Mouse (Mus musculus) stomach, embryonic 15.5 days (tissue): ENCODE data around the gene Plce1. TPM values are rescaled to one million over a fixed set of nuclear protein-coding genes. Genes with fewer than 3 reads are reported as not detected.

Experiments used
- ATAC-seq: fragments of 200-750 bp; cut with Nextera tagmentation; 2 replicates; pipeline ENCODE4 v1.8.0; 2017; ENCODE audit warnings: low read depth, moderate number of reproducible peaks, moderate TSS enrichment; ENCODE audit not compliant: insufficient read depth, low FRiP score
- H3K27ac ChIP-seq: fragments of 300-500 bp; sonication (generic); 2 replicates; pipeline ENCODE4 v1.5.1; 2015; ENCODE audit warnings: mild to moderate bottlenecking, inconsistent platforms
- H3K27me3 ChIP-seq: fragments of 300-500 bp; sonication (generic); replicated peaks from 2 replicates; pipeline ENCODE4 v1.6.1; 2015; ENCODE audit warnings: inconsistent platforms
- H3K36me3 ChIP-seq: fragments of 300-500 bp; sonication (generic); 2 replicates; pipeline ENCODE4 v1.6.1; 2015; ENCODE audit warnings: inconsistent platforms
- H3K4me1 ChIP-seq: fragments of 300-500 bp; sonication (generic); 2 replicates; pipeline ENCODE4 v1.6.1; 2015; ENCODE audit warnings: inconsistent platforms
- H3K4me2 ChIP-seq: fragments of 300-500 bp; sonication (generic); 2 replicates; pipeline ENCODE4 v1.6.1; 2015; ENCODE audit warnings: mild to moderate bottlenecking, inconsistent platforms
- H3K4me3 ChIP-seq: fragments of 300-500 bp; sonication (generic); replicated peaks from 2 replicates; pipeline ENCODE4 v1.5.1; 2015; ENCODE audit warnings: inconsistent platforms
- H3K9ac ChIP-seq: fragments of 300-500 bp; sonication (generic); 2 replicates; pipeline ENCODE4 v1.6.1; 2015; ENCODE audit warnings: inconsistent platforms
- H3K9me3 ChIP-seq: fragments of 300-500 bp; sonication (generic); 2 replicates; pipeline ENCODE4 v1.6.1; 2016; ENCODE audit warnings: inconsistent platforms
- WGBS: fragments of 180-500 bp; shearing (Covaris S2); methylation state at CpG from one replicate; pipeline ENCODE4 v1.1.7; 2015; 5-methylcytosine and 5-hydroxymethylcytosine counted together
- polyA plus RNA-seq: library from polyadenylated mRNA; unstranded; fragments of >200 nt; fragmentation: Nextera tagmentation; extraction: Ambion mirVana; gene quantifications from 2 replicates; pipeline ENCODE4 v1.2.1, GENCODE M21; 2015

Gene Plce1
- polyA plus RNA-seq, 1 experiment from 2014 or later: 9.3 TPM

DNA sequence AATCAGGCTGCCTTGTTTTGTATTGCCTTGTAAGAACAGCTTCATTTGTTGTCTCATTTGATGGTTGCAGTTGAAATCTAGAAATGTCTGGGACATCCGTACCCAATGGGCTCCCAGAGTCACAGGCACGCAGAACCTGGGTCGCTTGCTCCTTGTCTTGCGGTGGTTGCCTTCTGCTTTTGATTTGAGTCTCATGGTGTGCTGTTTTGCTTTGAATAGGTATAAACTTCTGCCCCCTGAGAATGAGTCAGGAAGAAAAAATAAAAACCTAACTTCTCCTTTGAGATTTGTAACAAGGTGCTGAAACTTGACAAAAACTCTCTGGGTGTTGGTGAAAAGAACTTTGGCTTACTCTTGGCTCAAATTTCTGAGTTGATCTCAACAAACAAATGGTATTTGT, 115.2 kb downstream of the Plce1 start:
- WGBS: 80% methylated on average over 4 of the region's 4 CpGs
- no peak overlapping the region for H3K9ac ChIP-seq
- no peak overlapping the region for H3K4me3 ChIP-seq
- H3K4me2 ChIP-seq: no peak overlapping the region
- ATAC-seq: no peak
- H3K27me3 ChIP-seq: no peaks in the 10 kb centered on the region
- H3K27ac ChIP-seq: peak overlapping the region; percentile 23; the same call in 1 of the 2 replicates
- H3K9me3 ChIP-seq: no peaks in the 10 kb centered on the region
- peaks cover 8% of the 10 kb centered on the region; the same call in 1 of the 2 replicates for H3K4me1 ChIP-seq
- no peaks in the 10 kb centered on the region for H3K36me3 ChIP-seq

DNA sequence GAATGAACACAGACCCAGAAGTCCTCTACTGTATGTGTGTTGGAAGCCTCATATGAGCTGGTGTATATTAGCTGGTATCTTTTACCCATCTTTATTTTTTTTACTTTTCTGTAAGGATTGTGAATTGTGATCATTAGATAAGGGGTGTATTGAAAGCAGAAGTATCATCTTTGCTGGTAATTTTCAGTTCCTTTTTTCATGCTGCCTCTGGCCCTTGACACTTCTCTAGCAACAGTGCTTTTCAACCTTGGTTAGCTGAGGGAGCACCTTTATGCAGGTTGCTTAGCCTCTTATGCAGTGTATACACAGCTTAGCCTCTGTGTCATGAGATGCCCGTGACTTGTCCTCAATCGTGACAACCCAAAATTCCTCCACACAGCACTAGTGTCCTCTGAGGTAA, 116.5 kb downstream of the Plce1 start:
- ATAC-seq: no peak
- H3K4me2 ChIP-seq: no peak overlapping the region
- no peak overlapping the region for H3K4me3 ChIP-seq
- no peak overlapping the region for H3K9ac ChIP-seq
- WGBS: 61% methylated on average over 2 of the region's 2 CpGs
- H3K4me1 ChIP-seq: peaks cover 8% of the 10 kb centered on the region; the same call in 1 of the 2 replicates
- no peaks in the 10 kb centered on the region for H3K9me3 ChIP-seq
- H3K36me3 ChIP-seq: no peaks in the 10 kb centered on the region
- no peak overlapping the region for H3K27ac ChIP-seq
- no peaks in the 10 kb centered on the region for H3K27me3 ChIP-seq

DNA sequence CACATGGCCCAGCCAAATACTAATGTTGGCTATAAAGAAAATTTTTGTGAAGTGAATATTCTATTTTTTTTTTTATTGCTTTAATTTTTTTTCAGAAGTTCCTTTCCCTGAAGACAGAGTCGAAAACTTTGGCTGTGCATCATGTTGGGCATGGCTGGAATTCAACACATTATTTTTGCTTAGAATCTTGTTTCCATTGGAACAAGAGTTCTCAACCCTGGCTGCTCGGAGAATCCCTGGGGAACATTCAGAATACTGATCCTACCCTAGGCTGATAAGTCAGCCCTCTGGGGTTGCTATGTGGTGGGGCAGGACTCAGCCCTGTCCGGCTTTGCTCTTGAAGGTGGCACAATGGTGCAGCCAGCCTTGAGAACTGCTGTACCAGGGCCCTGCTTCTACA, 118.1 kb downstream of the Plce1 start:
- Histone ChIP-seq H3K36me3 (no peaks in the 10 kb centered on the region), H3K9me3 (no peaks in the 10 kb centered on the region), H3K4me2 (no peak overlapping the region), H3K4me3 (no peak overlapping the region), H3K4me1 (peaks cover 4% of the 10 kb centered on the region; the same call in 1 of the 2 replicates), H3K27me3 (no peaks in the 10 kb centered on the region), H3K27ac (no peak overlapping the region), H3K9ac (no peak overlapping the region)
- WGBS: 76% methylated on average over 3 of the region's 3 CpGs
- ATAC-seq: no peak

DNA sequence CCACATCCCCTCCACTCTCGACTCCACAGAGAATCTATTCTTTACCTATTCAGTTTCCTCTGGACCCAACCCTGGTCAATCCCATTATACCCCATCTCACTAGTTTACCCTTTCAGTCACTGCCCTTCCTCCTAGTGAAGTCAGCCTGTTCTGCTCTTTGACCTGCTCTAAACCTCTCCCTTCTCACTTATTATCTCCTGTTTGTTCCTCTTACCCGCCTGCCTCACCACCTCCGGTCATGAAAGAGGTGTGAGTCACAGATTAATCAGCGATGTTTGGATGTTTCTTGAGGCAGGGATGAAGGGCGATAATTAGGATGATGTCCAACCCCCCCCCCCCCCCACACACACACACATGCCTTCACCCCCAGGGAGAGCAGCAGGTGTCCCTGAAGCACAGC, 120.2 kb downstream of the Plce1 start:
- H3K36me3 ChIP-seq: no peaks in the 10 kb centered on the region
- no peak overlapping the region for H3K4me2 ChIP-seq
- H3K27me3 ChIP-seq: no peaks in the 10 kb centered on the region
- H3K27ac ChIP-seq: no peak overlapping the region
- ATAC-seq: no peak
- 0 out of 2 replicates have a peak, but pooled peaks cover 4% of the 10 kb centered on the region for H3K4me1 ChIP-seq
- no peak overlapping the region for H3K9ac ChIP-seq
- H3K9me3 ChIP-seq: no peaks in the 10 kb centered on the region
- no peak overlapping the region for H3K4me3 ChIP-seq
- WGBS: 51% methylated on average over 5 of the region's 5 CpGs

DNA sequence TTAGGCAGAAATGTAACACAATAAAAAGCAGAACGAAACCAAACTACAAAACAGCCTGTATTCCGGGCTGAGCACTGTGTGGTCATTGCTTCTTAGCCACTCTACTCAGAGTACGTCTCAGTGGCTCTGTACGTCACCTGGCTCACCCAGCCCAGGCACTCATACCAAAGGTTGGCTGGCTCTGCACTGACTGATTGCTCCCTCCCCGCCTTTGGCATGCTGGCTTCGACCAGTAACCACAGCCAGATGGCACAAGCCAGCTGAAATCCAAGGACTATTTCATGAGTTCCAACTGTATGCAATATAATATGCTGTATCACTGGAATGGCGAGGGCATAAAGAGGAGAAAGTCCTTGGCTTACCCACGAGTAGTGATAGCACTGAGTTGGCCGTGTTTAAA, 121.9 kb downstream of the Plce1 start:
- no peak; the same call in 1 of the 2 replicates for ATAC-seq
- Histone ChIP-seq H3K27me3 (no peaks in the 10 kb centered on the region), H3K9ac (no peak overlapping the region), H3K36me3 (no peaks in the 10 kb centered on the region), H3K4me1 (0 out of 2 replicates have a peak, but pooled peaks cover 4% of the 10 kb centered on the region), H3K27ac (no peak overlapping the region), H3K4me2 (no peak overlapping the region), H3K4me3 (no peak overlapping the region), H3K9me3 (no peaks in the 10 kb centered on the region)
- 70% methylated on average over 9 of the region's 9 CpGs for WGBS

DNA sequence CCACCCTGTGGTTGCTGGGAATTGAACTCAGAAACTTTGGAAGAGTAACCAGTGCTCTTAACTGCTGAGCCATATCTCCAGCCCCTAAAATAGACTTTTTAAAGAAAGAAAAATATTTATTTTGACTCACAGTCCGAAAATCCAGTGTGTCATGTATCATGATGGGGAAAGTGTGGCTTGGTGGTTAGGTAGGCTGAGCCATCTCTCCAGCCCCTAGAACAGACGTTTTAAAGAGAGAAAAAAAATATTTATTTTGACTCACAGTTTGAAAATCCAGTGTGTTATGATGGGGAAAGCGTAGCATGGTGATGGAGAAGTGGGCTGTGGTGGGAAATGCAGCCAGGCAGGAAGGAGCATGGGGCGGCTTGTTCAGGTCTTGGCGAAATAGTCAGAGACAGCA, 126.3 kb downstream of the Plce1 start:
- no peak for ATAC-seq
- Histone ChIP-seq H3K27ac (no peak overlapping the region), H3K27me3 (no peaks in the 10 kb centered on the region), H3K4me2 (no peak overlapping the region), H3K36me3 (no peaks in the 10 kb centered on the region), H3K4me3 (no peak overlapping the region), H3K9me3 (no peaks in the 10 kb centered on the region), H3K4me1 (no peaks in the 10 kb centered on the region), H3K9ac (no peak overlapping the region)
- whole genome bisulfite sequencing: 80% methylated on average over 5 of the region's 5 CpGs

DNA sequence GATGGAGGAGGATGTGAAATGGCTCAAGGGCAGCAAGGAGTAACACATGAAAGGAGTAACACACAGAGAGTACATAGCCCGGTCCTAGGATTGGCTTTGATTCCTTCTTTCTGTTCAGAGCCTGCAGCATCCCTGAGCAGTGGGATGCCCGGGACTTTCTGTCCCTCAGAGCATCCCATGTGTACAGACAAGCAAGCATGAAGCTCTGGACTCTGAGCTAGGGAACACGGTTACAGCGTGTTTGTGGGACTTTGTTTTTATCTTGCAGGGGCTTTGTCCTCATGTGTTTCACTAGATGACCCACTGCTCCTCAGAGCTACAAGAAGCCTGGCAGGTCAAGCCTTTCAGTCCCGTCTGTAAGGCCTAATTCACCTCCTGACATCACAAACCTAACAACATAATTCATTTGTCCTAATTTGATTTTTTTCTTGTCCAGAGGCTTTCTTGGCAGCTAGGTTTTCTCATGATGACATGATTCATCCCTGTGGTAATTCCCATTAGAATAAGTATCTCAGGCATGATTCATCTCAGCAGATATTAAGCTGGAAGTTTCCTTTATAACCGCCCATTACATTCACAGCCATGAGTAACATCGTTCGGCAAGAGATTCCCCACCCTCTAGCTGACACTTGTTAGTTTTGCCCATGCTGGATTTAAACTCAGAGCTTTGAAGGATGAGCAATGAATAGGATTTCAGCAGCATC, 128.2 kb downstream of the Plce1 start:
- H3K36me3 ChIP-seq: no peaks in the 10 kb centered on the region
- H3K4me2 ChIP-seq: no peak overlapping the region
- H3K4me3 ChIP-seq: no peak overlapping the region
- H3K27ac ChIP-seq: no peak overlapping the region
- H3K9ac ChIP-seq: no peak overlapping the region
- no peaks in the 10 kb centered on the region for H3K4me1 ChIP-seq
- no peaks in the 10 kb centered on the region for H3K27me3 ChIP-seq
- WGBS: 79% methylated on average over 8 of the region's 8 CpGs
- H3K9me3 ChIP-seq: no peaks in the 10 kb centered on the region
- ATAC-seq: no peak

DNA sequence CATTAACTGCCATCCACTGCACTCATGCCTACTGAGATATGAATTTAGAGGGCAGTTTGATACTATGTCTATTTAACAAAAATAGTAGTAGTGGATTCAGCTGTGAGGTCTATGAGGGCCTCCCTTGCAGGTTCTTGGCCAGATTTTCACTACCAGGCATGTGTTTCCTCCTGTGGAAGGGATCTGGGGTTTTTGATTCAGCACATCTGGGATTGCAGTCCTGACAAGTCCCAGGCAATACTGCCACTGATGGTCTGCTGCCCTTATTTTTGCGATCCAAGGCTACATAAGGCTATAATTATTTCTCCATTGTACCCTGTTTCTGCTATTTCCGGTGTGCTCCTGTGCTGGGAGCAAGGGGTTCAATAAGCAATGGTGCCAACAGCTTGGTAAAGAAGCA, 129.4 kb downstream of the Plce1 start:
- H3K4me1 ChIP-seq: no peaks in the 10 kb centered on the region
- no peak overlapping the region for H3K27ac ChIP-seq
- no peaks in the 10 kb centered on the region for H3K36me3 ChIP-seq
- WGBS: 82% methylated on average over 2 of the region's 2 CpGs
- no peak overlapping the region for H3K9ac ChIP-seq
- no peak for ATAC-seq
- H3K27me3 ChIP-seq: no peaks in the 10 kb centered on the region
- no peak overlapping the region for H3K4me3 ChIP-seq
- H3K4me2 ChIP-seq: no peak overlapping the region
- H3K9me3 ChIP-seq: no peaks in the 10 kb centered on the region

DNA sequence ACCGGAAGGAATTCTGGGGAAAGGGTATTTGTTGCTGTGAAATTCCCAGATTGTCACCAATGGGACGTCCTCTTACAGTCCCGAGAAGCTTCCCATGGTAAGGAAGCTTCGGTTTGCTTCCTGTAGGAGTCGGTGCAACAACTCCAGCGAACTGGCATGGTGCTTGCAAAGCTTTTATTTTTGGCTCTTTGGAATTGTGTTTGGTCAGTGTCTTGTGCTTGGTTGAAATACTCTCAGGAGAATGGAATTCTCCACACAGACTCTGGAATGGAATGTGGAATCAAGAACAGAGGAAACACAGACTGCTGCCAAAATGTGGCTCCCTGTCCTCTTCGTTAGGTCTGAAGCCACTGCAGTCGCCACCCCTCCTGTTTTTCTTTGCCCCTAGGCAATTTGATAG, 129.9 kb downstream of the Plce1 start:
- no peak overlapping the region for H3K4me3 ChIP-seq
- H3K9me3 ChIP-seq: no peaks in the 10 kb centered on the region
- H3K9ac ChIP-seq: no peak overlapping the region
- H3K4me1 ChIP-seq: no peaks in the 10 kb centered on the region
- H3K4me2 ChIP-seq: no peak overlapping the region
- no peaks in the 10 kb centered on the region for H3K36me3 ChIP-seq
- H3K27me3 ChIP-seq: no peaks in the 10 kb centered on the region
- WGBS: 75% methylated on average over 8 of the region's 8 CpGs
- no peak overlapping the region for H3K27ac ChIP-seq
- no peak for ATAC-seq

DNA sequence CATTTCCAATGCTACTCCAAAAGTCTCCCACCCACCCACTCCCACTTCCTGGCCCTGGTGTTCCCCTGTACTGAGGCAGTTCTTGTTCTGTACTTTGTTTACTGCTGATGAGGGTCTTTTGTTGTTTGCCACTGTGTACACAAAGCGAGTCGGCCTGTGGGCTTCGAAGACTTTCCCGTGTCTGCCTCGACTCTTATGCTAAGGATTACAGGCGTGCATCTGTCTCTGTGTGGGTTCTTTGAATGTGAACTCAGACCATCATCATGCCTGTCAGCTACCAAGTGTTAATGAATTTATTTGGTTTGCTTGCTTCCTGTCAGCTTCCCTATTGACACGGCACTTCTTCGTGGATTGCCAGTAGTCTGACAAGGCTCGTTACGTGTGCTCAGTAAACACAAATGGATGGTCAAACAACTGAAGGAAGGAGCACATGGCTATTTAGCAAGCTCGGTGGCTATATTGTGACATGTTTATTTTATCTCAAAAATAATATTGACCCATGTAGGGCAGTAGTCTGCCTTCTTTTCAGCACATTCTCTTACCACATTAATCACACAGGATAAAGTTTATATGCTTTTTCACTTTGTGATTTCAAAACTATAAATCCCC, 133.3 kb downstream of the Plce1 start:
- H3K27ac ChIP-seq: no peak overlapping the region
- no peaks in the 10 kb centered on the region for H3K9me3 ChIP-seq

DNA sequence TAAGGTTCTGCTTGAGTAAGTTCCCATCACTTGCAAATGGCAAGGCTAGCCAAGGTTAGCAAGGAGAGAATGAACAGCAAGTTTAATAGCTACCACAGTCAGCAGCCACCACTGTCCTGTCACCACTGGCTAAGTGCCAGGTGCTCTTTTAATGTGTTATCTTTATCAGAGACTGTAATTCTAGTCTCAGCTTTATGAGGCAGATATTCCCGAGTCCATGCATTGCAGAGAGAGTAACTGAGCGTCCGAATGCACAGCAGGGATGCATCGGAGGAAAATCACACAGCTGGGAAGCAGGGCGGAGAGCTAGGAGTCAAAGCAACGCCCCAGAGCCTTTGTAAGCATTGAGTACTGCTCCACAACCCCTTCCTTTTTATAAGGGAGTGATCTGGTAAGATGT, 134.4 kb downstream of the Plce1 start:
- H3K9me3 ChIP-seq: no peaks in the 10 kb centered on the region
- no peak overlapping the region for H3K27ac ChIP-seq
- no peak overlapping the region for H3K4me3 ChIP-seq
- no peaks in the 10 kb centered on the region for H3K36me3 ChIP-seq
- H3K9ac ChIP-seq: no peak overlapping the region
- no peak overlapping the region for H3K4me2 ChIP-seq
- 60% methylated on average over 6 of the region's 6 CpGs for WGBS
- no peaks in the 10 kb centered on the region for H3K4me1 ChIP-seq
- no peaks in the 10 kb centered on the region for H3K27me3 ChIP-seq
- ATAC-seq: no peak

More for the DNA sequence above, 133.3 kb downstream of the Plce1 start:
- H3K4me2 ChIP-seq: no peak overlapping the region
- H3K4me3 ChIP-seq: no peak overlapping the region
- 46% methylated on average over 11 of the region's 11 CpGs for WGBS
- no peak overlapping the region for H3K9ac ChIP-seq
- no peaks in the 10 kb centered on the region for H3K36me3 ChIP-seq
- no peaks in the 10 kb centered on the region for H3K4me1 ChIP-seq
- ATAC-seq: no peak
- no peaks in the 10 kb centered on the region for H3K27me3 ChIP-seq

DNA sequence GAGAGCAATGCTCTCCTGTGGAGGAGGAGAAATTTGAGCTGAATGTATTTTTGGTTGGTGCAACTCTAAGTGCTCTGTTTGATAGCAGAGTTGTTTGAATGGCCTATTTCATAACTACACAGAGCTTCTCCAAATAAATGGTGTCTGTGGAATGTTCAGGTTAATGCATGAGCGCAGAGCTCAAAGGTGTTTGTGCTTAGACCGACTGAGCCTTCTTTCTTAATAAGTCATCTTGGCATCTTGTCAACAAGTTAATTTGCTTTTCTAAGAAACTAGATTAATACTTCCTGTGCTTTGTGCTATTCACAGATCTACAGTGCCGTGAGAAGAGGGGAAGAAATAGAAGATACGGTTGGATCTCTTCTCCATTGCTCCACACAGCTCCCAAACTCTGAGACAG, 139.2 kb downstream of the Plce1 start:
- Histone ChIP-seq H3K27me3 (no peaks in the 10 kb centered on the region), H3K9me3 (no peaks in the 10 kb centered on the region), H3K9ac (no peak overlapping the region), H3K4me2 (no peak overlapping the region), H3K4me3 (no peak overlapping the region), H3K4me1 (0 out of 2 replicates have a peak, but pooled peaks cover 4% of the 10 kb centered on the region), H3K27ac (no peak overlapping the region), H3K36me3 (no peaks in the 10 kb centered on the region)
- ATAC-seq: no peak
- WGBS: 42% methylated on average over 4 of the region's 4 CpGs
